Mouse (Mus musculus) ES-E14 (cell line): ENCODE results near the gene Bclaf1. TPM values are rescaled to one million over a fixed set of nuclear protein-coding genes. Genes with fewer than 3 reads are reported as not detected.

Experiments
- DNase-seq: peaks from one replicate; pipeline ENCODE4 v3.0.0-alpha.2; 2013; ENCODE audit warnings: low read depth, low spot score
- H3K27ac ChIP-seq: 2 replicates; pipeline ENCODE4 v1.5.1; 2012; ENCODE audit warnings: low read depth, mild to moderate bottlenecking, low read length, moderate library complexity, mixed read lengths; ENCODE audit not compliant: poor library complexity, insufficient read depth, severe bottlenecking
- H3K36me3 ChIP-seq: 2 replicates; pipeline ENCODE4 v1.6.1; 2012; ENCODE audit warnings: mild to moderate bottlenecking, low read length, moderate library complexity, mixed read lengths; ENCODE audit not compliant: control insufficient read depth, poor library complexity, insufficient read depth, severe bottlenecking
- H3K4me1 ChIP-seq, 2 experiments: fragments of 150-350 bp in 1 of 2; sonication (generic) in 1 of 2; 2 replicates each; pipeline ENCODE4 v1.6.1; 2012; ENCODE audit warnings: low read length in 2 of 2, mild to moderate bottlenecking in 1 of 2, mixed read lengths in 1 of 2; ENCODE audit not compliant: control insufficient read depth in 2 of 2, insufficient read depth in 2 of 2, poor library complexity in 1 of 2
- H3K4me3 ChIP-seq, 2 experiments: fragments of 150-350 bp in 1 of 2; sonication (generic) in 1 of 2; 2 replicates each; pipeline ENCODE4 v1.5.1; 2012; ENCODE audit warnings: low read length in 2 of 2, low read depth in 1 of 2, mild to moderate bottlenecking in 1 of 2, mixed read lengths in 1 of 2; ENCODE audit not compliant: insufficient read depth in 1 of 2, poor library complexity in 1 of 2, severe bottlenecking in 1 of 2
- H3K9ac ChIP-seq: 2 replicates; pipeline ENCODE4 v1.6.1; 2012; ENCODE audit warnings: low read depth, mild to moderate bottlenecking, low read length, mixed read lengths; ENCODE audit not compliant: poor library complexity, insufficient read depth, severe bottlenecking
- H3K9me3 ChIP-seq: fragments of 150-350 bp; sonication (generic); 2 replicates; pipeline ENCODE4 v1.6.1; 2012; ENCODE audit warnings: low read depth, mild to moderate bottlenecking, low read length; ENCODE audit not compliant: control insufficient read depth, insufficient read depth
- CHD2 ChIP-seq: IDR thresholded peaks from 2 replicates; pipeline ENCODE4 v1.6.1; 2014; ENCODE audit warnings: mild to moderate bottlenecking, low read depth, low read length, inconsistent platforms
- HCFC1 ChIP-seq: IDR thresholded peaks from 2 replicates; pipeline ENCODE4 v1.6.1; 2012; ENCODE audit warnings: low read length, inconsistent platforms, borderline replicate concordance; ENCODE audit not compliant: insufficient read depth
- MAFK ChIP-seq: IDR thresholded peaks from 2 replicates; pipeline ENCODE4 v1.6.1; 2014; ENCODE audit warnings: mild to moderate bottlenecking, low read depth, low read length, inconsistent platforms; ENCODE audit not compliant: insufficient read depth
- ZC3H11A ChIP-seq: IDR thresholded peaks from 2 replicates; pipeline ENCODE4 v1.6.1; 2012; ENCODE audit warnings: low read depth, mild to moderate bottlenecking, inconsistent platforms, low read length, borderline replicate concordance
- ZNF384 ChIP-seq: IDR thresholded peaks from 2 replicates; pipeline ENCODE4 v1.6.1; 2012; ENCODE audit warnings: low read depth, low read length, inconsistent platforms
- in situ Hi-C, 2 experiments: fragments of 600-800 bp; cut with MboI; formaldehyde crosslinking; loops; one replicate each; pipeline ENCODE4 v1.15.1; 2025; ENCODE audit warnings: low sequenced_read_pairs in 2 of 2, inconsistent platforms in 1 of 2; ENCODE audit not compliant: unreplicated experiment in 2 of 2
- total RNA-seq: library from RNA; depleted of rRNA; stranded (reverse); fragments of 300-350 nt; gene quantifications from 2 replicates; pipeline ENCODE4 v1.2.3, GENCODE M21; 2012

Bclaf1 gene
- total RNA-seq, 1 experiment: 174 TPM

DNA sequence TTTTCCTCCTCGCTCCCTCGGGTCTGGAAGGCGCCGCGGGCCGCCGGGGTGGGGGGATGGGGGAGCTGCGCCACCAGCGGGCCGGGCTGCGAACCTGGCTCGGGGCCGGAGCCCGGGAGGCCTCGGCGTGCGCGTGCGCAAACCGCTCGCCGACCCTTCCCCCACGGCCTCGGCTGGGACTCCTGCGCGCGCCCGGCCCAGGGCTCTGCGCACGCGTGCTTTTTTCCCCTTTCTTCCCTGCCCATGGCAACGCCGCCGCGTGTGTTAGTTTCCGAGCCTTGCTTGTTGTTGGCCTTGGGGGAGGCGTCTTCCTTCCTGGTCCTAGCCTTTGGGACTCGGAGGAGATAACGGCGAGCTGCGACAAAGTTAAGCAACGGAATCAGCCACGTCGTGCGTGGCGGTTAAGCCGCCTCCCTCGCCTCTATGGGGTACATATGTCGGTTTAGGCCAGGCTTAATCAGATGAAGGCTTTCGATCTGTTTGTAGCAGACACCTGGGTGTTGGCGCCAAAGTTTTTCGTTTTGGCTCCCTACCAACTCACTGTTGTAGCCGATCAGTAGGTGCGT, 550 bp downstream of the Bclaf1 start:
- H3K36me3 ChIP-seq: peaks cover 3% of the 10 kb centered on the region; the same call in 1 of the 2 replicates
- peak overlapping the region; percentile 100 for H3K9ac ChIP-seq
- peak overlapping the region; percentile 99 for H3K27ac ChIP-seq
- peak; percentile 78 for DNase-seq
- TF ChIP-seq CHD2 (no peak), ZC3H11A (no peak), MAFK (no peak), ZNF384 (no peak), HCFC1 (no peak)
- H3K4me1 ChIP-seq: peaks cover 4 to 6% of the 10 kb centered on the region in 2 experiments; a peak in 3 of 4 replicates
- no peaks in the 10 kb centered on the region for H3K9me3 ChIP-seq
- H3K4me3 ChIP-seq: peak overlapping the region; percentile 94 to 99
- in situ Hi-C loops: no loop called here

DNA sequence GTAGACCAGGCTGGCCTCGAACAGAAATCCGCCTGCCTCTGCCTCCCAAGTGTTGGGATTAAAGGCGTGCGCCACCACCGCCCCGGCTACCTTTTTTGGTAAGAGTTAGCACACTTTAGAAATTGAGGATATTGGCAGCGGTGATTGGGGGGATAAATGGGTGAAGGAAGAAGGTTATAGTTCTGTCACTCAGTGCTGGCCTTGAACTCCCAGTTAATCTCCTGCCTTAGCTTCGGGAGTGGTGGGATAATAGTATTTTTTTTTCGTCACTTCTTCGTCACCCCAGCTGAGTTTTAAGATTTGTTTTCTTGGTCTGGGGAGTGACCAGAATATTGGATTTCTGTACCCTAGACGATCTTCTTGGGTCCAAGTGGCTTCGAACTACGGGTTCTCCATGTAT, 1.2 kb downstream of the Bclaf1 start:
- Histone ChIP-seq H3K27ac (no peak overlapping the region; the same call in 1 of the 2 replicates), H3K9me3 (no peaks in the 10 kb centered on the region), H3K4me3 (peak overlapping the region; percentile 94 to 99), H3K36me3 (peaks cover 7% of the 10 kb centered on the region), H3K4me1 (peaks cover 4 to 6% of the 10 kb centered on the region in 2 experiments; a peak in 3 of 4 replicates), H3K9ac (peak overlapping the region; percentile 100; the same call in 1 of the 2 replicates)
- no peak for TF ChIP-seq ZC3H11A
- no peak for TF ChIP-seq HCFC1
- TF ChIP-seq ZNF384: no peak
- no peak for TF ChIP-seq CHD2
- no peak for TF ChIP-seq MAFK
- no peak for DNase-seq
- in situ Hi-C loops: no loop called here

DNA sequence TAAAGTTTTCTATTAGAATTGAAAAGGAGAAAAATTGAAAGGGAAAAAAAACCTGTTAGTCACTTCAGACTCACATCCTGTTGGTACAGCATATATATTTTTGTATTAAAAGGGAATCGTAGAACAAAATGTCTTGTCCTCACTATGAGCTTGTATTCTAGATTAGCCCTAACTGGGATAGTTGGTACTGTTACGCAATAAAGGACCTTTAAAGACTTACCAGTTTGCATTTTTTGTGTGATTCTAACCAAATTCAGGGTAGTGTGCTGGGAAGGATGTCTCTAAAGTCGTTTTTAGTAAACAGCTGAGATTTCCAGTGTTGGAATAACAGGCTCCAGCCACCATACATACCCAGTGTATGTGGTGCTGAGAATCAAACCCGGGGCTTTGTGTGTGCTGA, 1.7 kb downstream of the Bclaf1 start:
- TF ChIP-seq HCFC1: no peak
- no peak for TF ChIP-seq ZC3H11A
- TF ChIP-seq ZNF384: no peak
- TF ChIP-seq MAFK: no peak
- TF ChIP-seq CHD2: no peak
- no peaks in the 10 kb centered on the region for H3K9me3 ChIP-seq
- no peak for DNase-seq
- no peak overlapping the region for H3K27ac ChIP-seq
- H3K9ac ChIP-seq: peak overlapping the region; percentile 68; the same call in 1 of the 2 replicates
- peak overlapping the region; percentile 55 to 94 for H3K4me3 ChIP-seq
- in situ Hi-C loops: no loop called here
- H3K36me3 ChIP-seq: peaks cover 8% of the 10 kb centered on the region
- peaks cover 4 to 6% of the 10 kb centered on the region in 2 experiments; a peak in 3 of 4 replicates for H3K4me1 ChIP-seq

DNA sequence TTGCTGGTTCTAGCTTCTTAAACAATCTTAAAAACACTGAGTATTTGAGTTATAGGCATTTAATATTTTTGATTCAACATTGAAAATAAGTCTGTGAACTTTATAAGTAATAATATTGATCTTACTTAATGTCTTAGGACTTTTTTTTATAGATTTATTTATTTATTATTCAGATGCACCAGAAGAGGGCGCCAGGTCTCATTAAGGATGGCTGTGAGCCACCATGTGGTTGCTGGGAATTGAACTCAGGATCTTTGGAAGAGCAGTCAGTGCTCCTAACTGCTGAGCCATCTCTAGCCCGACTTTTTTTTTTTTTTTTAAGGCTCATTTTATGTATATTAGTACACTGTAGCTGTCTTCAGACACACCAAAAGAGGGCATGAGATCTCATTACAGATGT, 2.5 kb downstream of the Bclaf1 start:
- in situ Hi-C loops: no loop called here
- Histone ChIP-seq H3K27ac (no peak overlapping the region), H3K9me3 (no peaks in the 10 kb centered on the region), H3K4me1 (peaks cover 4 to 6% of the 10 kb centered on the region in 2 experiments; a peak in 3 of 4 replicates), H3K36me3 (peaks cover 8% of the 10 kb centered on the region), H3K9ac (peak overlapping the region; percentile 48; the same call in 1 of the 2 replicates), H3K4me3 (peak overlapping the region; percentile 40 to 94; a peak in 2 of 4 replicates)
- DNase-seq: peak; percentile 21
- TF ChIP-seq ZNF384 (peak; percentile 46; the same call in 1 of the 2 replicates), MAFK (no peak)
